Mouse (Mus musculus) neural tube, embryonic 15.5 days (tissue): ENCODE results near the gene Tspan18. TPM values are rescaled to one million over a fixed set of nuclear protein-coding genes. Genes with fewer than 3 reads are reported as not detected.
A peak's percentile ranks its signal among the peaks of the same experiment; 100 is the strongest.

Experiments
- ATAC-seq: fragments of 200-750 bp; cut with Nextera tagmentation; 2 replicates; pipeline ENCODE4 v1.8.0; 2017; ENCODE audit warnings: mild to moderate bottlenecking, moderate TSS enrichment, moderate library complexity; ENCODE audit not compliant: low FRiP score
- H3K27ac ChIP-seq: fragments of 300-500 bp; sonication (generic); replicated peaks from 2 replicates; pipeline ENCODE4 v1.5.1; 2015; ENCODE audit warnings: mild to moderate bottlenecking, inconsistent platforms
- H3K27me3 ChIP-seq: fragments of 300-500 bp; sonication (generic); replicated peaks from 2 replicates; pipeline ENCODE4 v1.6.1; 2015; ENCODE audit warnings: inconsistent platforms
- H3K36me3 ChIP-seq: fragments of 300-500 bp; sonication (generic); 2 replicates; pipeline ENCODE4 v1.6.1; 2015; ENCODE audit warnings: inconsistent platforms
- H3K4me1 ChIP-seq: fragments of 300-500 bp; sonication (generic); 2 replicates; pipeline ENCODE4 v1.6.1; 2015; ENCODE audit warnings: inconsistent platforms
- H3K4me2 ChIP-seq: fragments of 300-500 bp; sonication (generic); 2 replicates; pipeline ENCODE4 v1.6.1; 2015; ENCODE audit warnings: inconsistent platforms, mild to moderate bottlenecking, moderate library complexity
- H3K4me3 ChIP-seq: fragments of 300-500 bp; sonication (generic); replicated peaks from 2 replicates; pipeline ENCODE4 v1.5.1; 2015; ENCODE audit warnings: mild to moderate bottlenecking, inconsistent platforms
- H3K9ac ChIP-seq: fragments of 300-500 bp; sonication (generic); replicated peaks from 2 replicates; pipeline ENCODE4 v1.6.1; 2015; ENCODE audit warnings: mild to moderate bottlenecking, inconsistent platforms
- H3K9me3 ChIP-seq: fragments of 300-500 bp; sonication (generic); replicated peaks from 2 replicates; pipeline ENCODE4 v1.6.1; 2016; ENCODE audit warnings: inconsistent platforms
- WGBS: fragments of 180-500 bp; shearing (Covaris S2); methylation state at CpG from one replicate; pipeline ENCODE4 v1.1.7; 2015; ENCODE audit warnings: mixed read lengths; 5-methylcytosine and 5-hydroxymethylcytosine counted together
- polyA plus RNA-seq: library from polyadenylated mRNA; unstranded; fragments of >200 nt; fragmentation: Nextera tagmentation; extraction: Ambion mirVana; gene quantifications from 2 replicates; pipeline ENCODE4 v1.2.1, GENCODE M21; 2015

Tspan18 gene
- 22.0 and 29.3 TPM in 2 replicates for polyA plus RNA-seq

- no peaks in the 10 kb centered on the region for H3K27me3 ChIP-seq
- peak within 1 kb of the TSS; percentile 80 for H3K9ac ChIP-seq
- under 1% methylated on average over 83 of the region's 95 CpGs for WGBS
- H3K4me3 ChIP-seq, result peak within 1 kb of the TSS; percentile 82
- H3K4me2 ChIP-seq, result peak within 1 kb of the TSS; percentile 98
- H3K4me1 ChIP-seq, result peaks cover 55% of the 10 kb centered on the region
- H3K36me3 ChIP-seq, result no peaks in the 10 kb centered on the region
- peak within 1 kb of the TSS; percentile 81 for H3K27ac ChIP-seq
- no peaks in the 10 kb centered on the region for H3K9me3 ChIP-seq
- peak; percentile 77 for ATAC-seq
These were observed at the start of gene Tspan18 for GRCm38 (mm10) chr2:93333817-93334731. TSS of gene Tspan18 (minus strand) at chr2:93334505.

GRCm38 (mm10) chr2:93383831-93384230 lies 49.5 kb upstream of the Tspan18 start:
- H3K4me2 ChIP-seq, result no peak overlapping the region
- H3K4me3 ChIP-seq, result no peak overlapping the region
- no peak for ATAC-seq
- no peak overlapping the region for H3K27ac ChIP-seq
- H3K9ac ChIP-seq, result no peak overlapping the region
- 62% methylated on average over 5 of the region's 5 CpGs for WGBS
- 0 out of 2 replicates have a peak, but pooled peaks cover 2% of the 10 kb centered on the region for H3K27me3 ChIP-seq
- no peaks in the 10 kb centered on the region for H3K36me3 ChIP-seq
- no peaks in the 10 kb centered on the region for H3K9me3 ChIP-seq
- peaks cover 6% of the 10 kb centered on the region; the same call in 1 of the 2 replicates for H3K4me1 ChIP-seq

DNA sequence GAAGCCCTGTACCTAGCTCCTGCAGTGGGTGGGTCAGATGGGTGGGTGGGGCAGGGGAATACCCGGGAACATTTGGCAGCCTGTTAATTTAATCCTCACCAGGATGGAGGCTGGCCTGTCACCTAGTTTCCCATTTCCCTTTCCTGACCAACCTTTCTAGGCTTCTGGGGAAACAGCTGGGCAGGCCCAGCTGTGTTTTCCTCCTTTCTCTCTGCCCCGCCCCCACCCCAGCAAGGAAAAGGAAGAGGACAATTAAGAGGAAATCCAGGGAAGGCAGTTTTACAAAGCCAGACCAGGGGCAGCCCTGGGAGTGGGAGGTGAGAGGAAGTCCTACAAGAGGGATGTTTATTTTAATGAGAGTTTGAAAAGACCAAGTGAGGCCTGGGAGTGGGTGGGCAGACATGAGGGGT lies 46.4 kb upstream of the Tspan18 start:
- Histone ChIP-seq H3K27me3 (0 out of 2 replicates have a peak, but pooled peaks cover 2% of the 10 kb centered on the region), H3K27ac (no peak overlapping the region), H3K4me2 (no peak overlapping the region), H3K36me3 (no peaks in the 10 kb centered on the region), H3K4me1 (peaks cover 21% of the 10 kb centered on the region), H3K9ac (no peak overlapping the region), H3K9me3 (no peaks in the 10 kb centered on the region), H3K4me3 (no peak overlapping the region)
- no peak for ATAC-seq
- WGBS, result 27% methylated on average over 1 of the region's 2 CpGs

DNA sequence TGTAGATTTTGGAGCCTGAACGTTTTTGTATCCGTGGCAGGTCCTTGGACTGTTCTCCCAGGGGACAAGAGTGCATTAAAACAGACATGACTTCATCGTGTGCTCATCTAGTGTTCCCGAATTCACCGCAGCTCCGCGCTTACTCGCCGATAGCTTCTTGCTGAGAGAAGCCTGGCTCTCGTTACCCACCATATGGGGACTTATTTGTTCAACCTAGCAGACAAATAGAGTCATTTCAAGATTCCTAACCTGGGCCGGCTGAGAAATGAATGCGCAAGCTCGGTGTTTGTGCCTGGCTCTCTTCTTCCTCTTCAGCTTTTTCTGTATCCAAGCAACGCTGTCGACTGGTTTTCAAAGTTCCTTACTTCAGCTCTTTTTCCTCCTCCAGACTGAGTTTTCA lies 43.5 kb upstream of the Tspan18 start:
- Histone ChIP-seq H3K27ac (peak overlapping the region; percentile 58), H3K36me3 (no peaks in the 10 kb centered on the region), H3K4me2 (peak overlapping the region; percentile 36), H3K9ac (no peak overlapping the region), H3K4me1 (peaks cover 21% of the 10 kb centered on the region), H3K4me3 (no peak overlapping the region), H3K27me3 (no peaks in the 10 kb centered on the region), H3K9me3 (no peaks in the 10 kb centered on the region)
- peak; percentile 57; the same call in 1 of the 2 replicates for ATAC-seq
- 20% methylated on average over 15 of the region's 15 CpGs for WGBS

- no peak for ATAC-seq
- Histone ChIP-seq H3K27me3 (no peaks in the 10 kb centered on the region), H3K9me3 (no peaks in the 10 kb centered on the region), H3K4me1 (peaks cover 22% of the 10 kb centered on the region), H3K4me2 (no peak overlapping the region), H3K4me3 (no peak overlapping the region), H3K27ac (0 out of 2 replicates have a peak overlapping the region, but pooled peaks have one; percentile 58), H3K36me3 (no peaks in the 10 kb centered on the region), H3K9ac (no peak overlapping the region)
- WGBS, result 99% methylated on average over 3 of the region's 3 CpGs
These were observed 42.9 kb upstream of the Tspan18 start for GRCm38 (mm10) chr2:93377157-93377556.

- Histone ChIP-seq H3K9ac (no peak overlapping the region), H3K4me2 (no peak overlapping the region), H3K27ac (no peak overlapping the region), H3K4me3 (no peak overlapping the region), H3K4me1 (peaks cover 26% of the 10 kb centered on the region), H3K27me3 (no peaks in the 10 kb centered on the region), H3K9me3 (no peaks in the 10 kb centered on the region), H3K36me3 (no peaks in the 10 kb centered on the region)
- WGBS, result 90% methylated on average over 10 of the region's 10 CpGs
- no peak for ATAC-seq
These were observed 38.6 kb upstream of the Tspan18 start for GRCm38 (mm10) chr2:93372872-93373271.

- H3K9ac ChIP-seq, result no peak overlapping the region
- peaks cover 23% of the 10 kb centered on the region for H3K4me1 ChIP-seq
- 63% methylated on average over 2 of the region's 6 CpGs for WGBS
- H3K36me3 ChIP-seq, result no peaks in the 10 kb centered on the region
- ATAC-seq, result no peak
- H3K4me2 ChIP-seq, result no peak overlapping the region
- H3K4me3 ChIP-seq, result no peak overlapping the region
- H3K27me3 ChIP-seq, result no peaks in the 10 kb centered on the region
- H3K9me3 ChIP-seq, result no peaks in the 10 kb centered on the region
- H3K27ac ChIP-seq, result no peak overlapping the region
These were observed 37.8 kb upstream of the Tspan18 start for GRCm38 (mm10) chr2:93372097-93372571.

DNA sequence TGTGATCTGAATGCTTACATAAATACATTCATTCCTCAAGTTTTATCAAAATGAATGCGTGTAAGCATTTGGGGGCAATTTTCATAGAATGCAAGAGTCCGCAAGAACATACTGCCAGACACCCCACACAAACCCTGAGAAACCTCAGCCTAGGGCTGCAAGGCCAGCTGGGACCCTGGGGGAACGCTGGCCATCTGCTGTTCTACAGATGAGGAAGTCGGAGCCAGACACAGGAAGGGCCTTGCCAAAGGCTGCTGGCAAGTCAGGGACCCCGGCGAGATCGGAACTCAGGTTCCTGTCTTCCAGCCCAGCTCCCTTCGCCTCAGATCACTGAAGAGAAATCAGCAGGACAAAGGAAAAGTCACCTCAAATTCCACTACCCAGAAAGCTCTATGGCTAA lies 34.6 kb upstream of the Tspan18 start:
- ATAC-seq, result no peak
- Histone ChIP-seq H3K9ac (no peak overlapping the region), H3K27ac (no peak overlapping the region), H3K4me1 (peaks cover 23% of the 10 kb centered on the region), H3K4me3 (no peak overlapping the region), H3K27me3 (no peaks in the 10 kb centered on the region), H3K36me3 (no peaks in the 10 kb centered on the region), H3K9me3 (no peaks in the 10 kb centered on the region), H3K4me2 (no peak overlapping the region)
- WGBS, result 47% methylated on average over 8 of the region's 8 CpGs

- no peaks in the 10 kb centered on the region for H3K36me3 ChIP-seq
- ATAC-seq, result no peak
- WGBS, result 32% methylated on average over 6 of the region's 6 CpGs
- H3K9me3 ChIP-seq, result no peaks in the 10 kb centered on the region
- peaks cover 23% of the 10 kb centered on the region for H3K4me1 ChIP-seq
- no peak overlapping the region for H3K9ac ChIP-seq
- no peak overlapping the region for H3K4me3 ChIP-seq
- H3K27ac ChIP-seq, result peak overlapping the region; percentile 42; the same call in 1 of the 2 replicates
- no peak overlapping the region for H3K4me2 ChIP-seq
- H3K27me3 ChIP-seq, result no peaks in the 10 kb centered on the region
These were observed 33.7 kb upstream of the Tspan18 start for GRCm38 (mm10) chr2:93367962-93368361.

GRCm38 (mm10) chr2:93365411-93365810 lies 31.1 kb upstream of the Tspan18 start:
- 78% methylated on average over 9 of the region's 9 CpGs for WGBS
- ATAC-seq, result no peak

GRCm38 (mm10) chr2:93364951-93365350 lies 30.6 kb upstream of the Tspan18 start:
- H3K4me3 ChIP-seq, result no peak overlapping the region
- whole genome bisulfite sequencing, result 71% methylated on average over 2 of the region's 2 CpGs
- H3K4me2 ChIP-seq, result no peak overlapping the region
- peaks cover 20% of the 10 kb centered on the region for H3K4me1 ChIP-seq
- no peak for ATAC-seq
- H3K27me3 ChIP-seq, result no peaks in the 10 kb centered on the region
- no peaks in the 10 kb centered on the region for H3K36me3 ChIP-seq
- H3K9ac ChIP-seq, result no peak overlapping the region
- H3K9me3 ChIP-seq, result no peaks in the 10 kb centered on the region
- H3K27ac ChIP-seq, result no peak overlapping the region

More at GRCm38 (mm10) chr2:93365411-93365810, 31.1 kb upstream of the Tspan18 start:
- Histone ChIP-seq H3K36me3 (no peaks in the 10 kb centered on the region), H3K9me3 (no peaks in the 10 kb centered on the region), H3K27me3 (no peaks in the 10 kb centered on the region), H3K4me2 (no peak overlapping the region), H3K9ac (no peak overlapping the region), H3K27ac (no peak overlapping the region), H3K4me1 (peaks cover 20% of the 10 kb centered on the region), H3K4me3 (no peak overlapping the region)

DNA sequence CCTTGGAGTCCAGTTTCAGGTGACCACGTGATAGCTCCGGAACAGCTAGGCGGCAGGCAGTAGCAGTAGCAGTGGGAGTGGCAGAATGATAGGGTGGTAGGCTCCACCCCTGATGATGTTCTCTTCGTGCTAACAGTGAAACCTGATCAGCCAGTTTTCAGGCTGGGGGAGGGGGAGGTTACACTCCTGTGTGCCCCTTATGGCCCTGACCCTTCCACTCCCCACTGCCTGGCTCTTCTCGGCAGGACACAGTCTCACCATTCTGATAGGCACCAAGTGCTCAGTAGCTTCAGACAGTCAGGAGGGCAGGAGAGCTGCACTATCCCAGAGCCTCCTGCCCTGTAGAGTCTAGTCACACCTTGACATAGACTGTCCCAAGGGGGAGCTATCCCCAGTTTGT lies 27.1 kb upstream of the Tspan18 start:
- Histone ChIP-seq H3K9me3 (no peaks in the 10 kb centered on the region), H3K36me3 (no peaks in the 10 kb centered on the region), H3K4me1 (peaks cover 1% of the 10 kb centered on the region; the same call in 1 of the 2 replicates), H3K27ac (no peak overlapping the region), H3K9ac (no peak overlapping the region), H3K4me2 (no peak overlapping the region), H3K4me3 (no peak overlapping the region), H3K27me3 (no peaks in the 10 kb centered on the region)
- 25% methylated on average over 5 of the region's 5 CpGs for WGBS
- no peak for ATAC-seq
